Mouse (Mus musculus) stomach, embryonic 16.5 days (tissue): ENCODE data around the gene Map2k2. TPM values are rescaled to one million over a fixed set of nuclear protein-coding genes. Genes with fewer than 3 reads are reported as not detected.

ENCODE experiments used
- ATAC-seq: fragments of 200-750 bp; cut with Nextera tagmentation; 2 replicates; pipeline ENCODE4 v1.8.0; 2017; ENCODE audit warnings: moderate number of reproducible peaks, moderate TSS enrichment; ENCODE audit not compliant: insufficient read depth, low FRiP score
- H3K27ac ChIP-seq: fragments of 300-500 bp; sonication (generic); 2 replicates; pipeline ENCODE4 v1.5.1; 2014; ENCODE audit warnings: low read length
- H3K27me3 ChIP-seq: fragments of 300-500 bp; sonication (generic); 2 replicates; pipeline ENCODE4 v1.6.1; 2014; ENCODE audit warnings: low read length, control low read depth, mixed read lengths; ENCODE audit not compliant: control insufficient read depth, insufficient read depth
- H3K36me3 ChIP-seq: fragments of 300-500 bp; sonication (generic); 2 replicates; pipeline ENCODE4 v1.6.1; 2014; ENCODE audit warnings: low read length; ENCODE audit not compliant: control insufficient read depth, insufficient read depth
- H3K4me1 ChIP-seq: fragments of 300-500 bp; sonication (generic); 2 replicates; pipeline ENCODE4 v1.6.1; 2014; ENCODE audit warnings: low read length, control low read depth, mixed read lengths; ENCODE audit not compliant: control insufficient read depth, insufficient read depth
- H3K4me2 ChIP-seq: fragments of 300-500 bp; sonication (generic); 2 replicates; pipeline ENCODE4 v1.6.1; 2014; ENCODE audit warnings: low read depth, low read length, mixed read lengths
- H3K4me3 ChIP-seq: fragments of 300-500 bp; sonication (generic); replicated peaks from 2 replicates; pipeline ENCODE4 v1.5.1; 2014; ENCODE audit warnings: mild to moderate bottlenecking, low read length
- H3K9ac ChIP-seq: fragments of 300-500 bp; sonication (generic); 2 replicates; pipeline ENCODE4 v1.6.1; 2014; ENCODE audit warnings: low read length
- H3K9me3 ChIP-seq: fragments of 300-500 bp; sonication (generic); replicated peaks from 2 replicates; pipeline ENCODE4 v1.6.1; 2016; ENCODE audit warnings: low read length, control low read depth; ENCODE audit not compliant: control insufficient read depth
- WGBS: fragments of 180-500 bp; shearing (Covaris S2); extraction: QIAGEN DNeasy Blood & Tissue Kit; methylation state at CpG from one replicate; pipeline ENCODE4 v1.1.7; 2014; 5-methylcytosine and 5-hydroxymethylcytosine counted together
- polyA plus RNA-seq: library from polyadenylated mRNA; unstranded; fragments of >200 nt; fragmentation: Nextera tagmentation; extraction: Ambion mirVana; gene quantifications from 2 replicates; pipeline ENCODE4 v1.2.1, GENCODE M21; 2015

Gene Map2k2
- polyA plus RNA-seq, 1 experiment from 2014 or later = 143 TPM

DNA sequence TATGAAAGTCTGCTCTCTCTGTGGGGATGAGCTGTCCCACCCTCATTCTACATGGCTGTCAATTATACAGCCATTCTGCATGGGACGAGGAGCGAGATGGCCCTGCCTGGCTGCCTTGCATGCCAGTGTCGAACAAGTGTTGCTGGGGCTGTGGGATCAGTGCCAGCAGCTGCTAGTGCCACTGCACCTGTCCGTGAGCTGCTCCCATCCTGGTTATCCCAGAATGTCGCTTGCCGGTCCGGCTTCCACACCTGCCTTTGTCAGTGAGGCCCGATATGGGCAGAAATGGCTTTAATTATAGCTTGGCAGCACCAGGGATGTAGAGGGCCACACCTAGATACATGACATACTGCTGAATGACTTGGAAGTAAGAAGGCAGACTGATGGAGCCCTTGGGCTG lies 33.4 kb upstream of the Map2k2 start:
- H3K9me3 ChIP-seq = no peaks in the 10 kb centered on the region
- WGBS = 87% methylated on average over 8 of the region's 8 CpGs
- H3K4me3 ChIP-seq = no peak overlapping the region
- no peak overlapping the region for H3K4me2 ChIP-seq
- peaks cover 9% of the 10 kb centered on the region for H3K4me1 ChIP-seq
- H3K27me3 ChIP-seq = no peaks in the 10 kb centered on the region
- no peak for ATAC-seq
- 0 out of 2 replicates have a peak overlapping the region, but pooled peaks have one; percentile 6 for H3K27ac ChIP-seq
- no peak overlapping the region for H3K9ac ChIP-seq
- no peaks in the 10 kb centered on the region for H3K36me3 ChIP-seq

GRCm38 (mm10) chr10:81073464-81073863 lies 32.3 kb upstream of the Map2k2 start:
- ATAC-seq = no peak
- Histone ChIP-seq H3K36me3 (peaks cover 1% of the 10 kb centered on the region; the same call in 1 of the 2 replicates), H3K4me1 (peaks cover 9% of the 10 kb centered on the region), H3K27ac (no peak overlapping the region), H3K9me3 (no peaks in the 10 kb centered on the region), H3K4me2 (no peak overlapping the region), H3K4me3 (no peak overlapping the region), H3K9ac (no peak overlapping the region), H3K27me3 (no peaks in the 10 kb centered on the region)
- 65% methylated on average over 7 of the region's 7 CpGs for WGBS

DNA sequence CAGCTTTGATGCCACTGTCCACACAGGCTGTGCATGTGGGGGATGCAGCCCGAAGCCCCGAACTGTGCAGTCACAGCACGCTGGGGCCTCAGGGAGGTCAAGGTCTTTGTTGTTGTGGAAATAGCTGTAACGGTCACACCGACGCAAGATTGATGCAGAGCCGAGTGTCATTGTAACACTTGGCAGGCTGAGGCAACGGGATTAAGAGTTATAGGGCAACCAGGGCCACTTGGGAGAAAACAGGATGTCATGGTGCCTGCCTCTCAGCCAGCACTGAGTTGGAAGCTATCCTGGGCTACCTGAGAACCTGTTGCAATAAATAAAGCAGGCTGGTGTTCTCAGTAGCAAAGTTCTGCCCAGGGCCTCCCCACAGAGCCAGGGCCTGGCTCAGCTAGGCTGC lies 30.0 kb upstream of the Map2k2 start:
- no peak for ATAC-seq
- 70% methylated on average over 8 of the region's 8 CpGs for WGBS
- peaks cover 10% of the 10 kb centered on the region; the same call in 1 of the 2 replicates for H3K36me3 ChIP-seq
- H3K9me3 ChIP-seq = no peaks in the 10 kb centered on the region
- no peak overlapping the region for H3K4me2 ChIP-seq
- no peaks in the 10 kb centered on the region for H3K27me3 ChIP-seq
- H3K4me1 ChIP-seq = peaks cover 4% of the 10 kb centered on the region
- no peak overlapping the region for H3K27ac ChIP-seq
- no peak overlapping the region for H3K4me3 ChIP-seq
- no peak overlapping the region for H3K9ac ChIP-seq

DNA sequence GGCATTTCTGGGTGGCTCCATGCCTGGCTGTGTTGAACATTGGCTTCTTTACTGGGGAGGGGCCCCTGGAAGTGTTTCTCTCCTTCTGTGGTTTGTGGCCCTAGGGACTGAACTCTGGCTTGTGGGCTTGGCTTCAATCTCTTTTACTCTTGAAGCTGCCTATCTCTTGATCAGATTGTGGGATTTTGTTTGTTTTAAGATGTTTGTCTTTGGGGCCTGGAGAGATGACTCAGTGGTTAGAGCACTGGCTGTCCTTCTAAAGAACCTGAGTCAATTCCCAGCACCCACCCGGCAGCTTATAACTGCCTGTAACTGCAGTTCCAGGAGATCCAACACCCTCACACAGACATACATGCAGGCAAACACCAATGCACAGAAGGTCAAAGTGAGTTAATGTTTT lies 29.4 kb upstream of the Map2k2 start:
- 72% methylated on average over 1 of the region's 1 CpGs for WGBS
- no peak for ATAC-seq
- Histone ChIP-seq H3K4me1 (no peaks in the 10 kb centered on the region), H3K9me3 (no peaks in the 10 kb centered on the region), H3K4me3 (no peak overlapping the region), H3K9ac (no peak overlapping the region), H3K4me2 (no peak overlapping the region), H3K27me3 (no peaks in the 10 kb centered on the region), H3K27ac (no peak overlapping the region), H3K36me3 (peaks cover 15% of the 10 kb centered on the region)

GRCm38 (mm10) chr10:81077916-81078315 lies 27.8 kb upstream of the Map2k2 start:
- H3K4me3 ChIP-seq = no peak overlapping the region
- peaks cover 20% of the 10 kb centered on the region for H3K36me3 ChIP-seq
- no peaks in the 10 kb centered on the region for H3K27me3 ChIP-seq
- no peak for ATAC-seq
- 90% methylated on average over 11 of the region's 11 CpGs for WGBS
- no peaks in the 10 kb centered on the region for H3K4me1 ChIP-seq
- H3K27ac ChIP-seq = no peak overlapping the region
- H3K9me3 ChIP-seq = no peaks in the 10 kb centered on the region
- no peak overlapping the region for H3K4me2 ChIP-seq
- H3K9ac ChIP-seq = no peak overlapping the region

DNA sequence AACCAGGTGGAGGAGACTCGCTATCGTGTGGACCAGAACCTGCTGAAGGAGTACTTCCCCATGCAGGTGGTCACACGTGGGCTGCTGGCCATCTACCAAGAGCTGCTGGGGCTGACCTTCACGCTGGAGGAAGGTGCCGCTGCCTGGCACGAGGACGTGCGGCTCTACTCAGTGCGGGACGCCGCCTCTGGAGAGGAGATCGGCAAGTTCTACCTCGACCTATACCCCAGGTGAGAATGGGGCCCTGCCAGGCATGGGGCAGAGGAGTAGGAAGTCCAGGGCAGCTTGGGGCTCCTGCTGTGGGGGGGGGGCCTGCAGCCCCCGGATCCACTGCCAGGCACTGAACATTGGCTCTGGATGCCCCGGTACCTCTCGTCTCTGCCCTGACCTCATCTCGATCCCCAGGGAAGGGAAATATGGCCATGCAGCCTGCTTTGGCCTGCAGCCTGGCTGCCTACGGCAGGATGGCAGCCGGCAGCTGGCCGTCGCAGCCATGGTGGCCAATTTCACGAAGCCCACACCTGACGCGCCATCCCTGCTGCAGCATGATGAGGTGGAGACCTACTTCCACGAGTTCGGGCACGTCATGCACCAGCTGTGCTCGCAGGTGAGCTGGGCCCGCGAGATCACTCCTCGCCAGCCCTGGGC lies 25.6 kb upstream of the Map2k2 start:
- H3K27me3 ChIP-seq = no peaks in the 10 kb centered on the region
- H3K36me3 ChIP-seq = peaks cover 20% of the 10 kb centered on the region
- H3K4me1 ChIP-seq = no peaks in the 10 kb centered on the region
- H3K9me3 ChIP-seq = no peaks in the 10 kb centered on the region
- 92% methylated on average over 31 of the region's 31 CpGs for WGBS
- no peak overlapping the region for H3K4me3 ChIP-seq
- H3K4me2 ChIP-seq = no peak overlapping the region
- H3K27ac ChIP-seq = no peak overlapping the region
- H3K9ac ChIP-seq = no peak overlapping the region
- no peak for ATAC-seq

DNA sequence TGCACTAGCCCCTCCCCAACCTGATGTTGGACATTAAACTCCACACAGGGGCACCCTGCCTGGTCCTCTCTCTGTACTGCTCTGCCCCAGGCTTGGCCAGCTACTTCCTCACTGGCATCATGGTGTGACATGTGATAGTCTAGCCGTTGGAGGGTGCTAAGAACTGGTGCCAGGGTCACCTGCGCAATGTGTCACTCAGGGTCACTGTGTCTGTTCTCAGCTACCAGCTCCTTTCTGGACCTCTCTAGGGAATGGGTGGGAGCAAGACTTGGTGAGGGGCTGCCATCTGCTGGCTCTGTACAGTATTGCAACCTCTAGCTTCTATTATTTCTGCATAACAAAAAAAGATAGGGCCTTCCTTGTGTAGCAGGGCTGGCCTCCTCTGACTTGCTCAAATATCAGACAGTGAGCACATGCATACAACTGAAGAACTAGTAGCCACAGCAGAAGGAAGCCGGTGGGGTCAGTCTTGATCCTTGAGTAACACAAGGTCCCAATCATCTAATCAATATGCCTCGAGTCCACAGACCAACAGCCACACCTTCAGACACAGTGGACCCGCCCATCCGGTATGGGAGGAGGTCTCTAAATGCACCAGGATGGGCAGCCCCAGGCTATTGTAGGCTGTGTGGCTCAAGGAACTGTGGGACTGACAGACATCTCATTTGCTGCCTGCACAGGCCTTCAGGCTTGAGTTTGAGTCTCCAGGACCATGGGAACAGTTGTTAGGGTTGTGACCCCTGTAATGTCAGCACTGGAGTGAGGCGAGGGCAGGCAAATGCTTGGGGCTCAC lies 23.4 kb upstream of the Map2k2 start:
- Histone ChIP-seq H3K9me3 (no peaks in the 10 kb centered on the region; the same call in 1 of the 2 replicates), H3K4me1 (no peaks in the 10 kb centered on the region), H3K4me3 (no peak overlapping the region), H3K27ac (no peak overlapping the region), H3K27me3 (no peaks in the 10 kb centered on the region), H3K36me3 (peaks cover 20% of the 10 kb centered on the region), H3K9ac (no peak overlapping the region), H3K4me2 (no peak overlapping the region)
- ATAC-seq = peak; percentile 30; the same call in 1 of the 2 replicates
- 65% methylated on average over 7 of the region's 7 CpGs for WGBS

DNA sequence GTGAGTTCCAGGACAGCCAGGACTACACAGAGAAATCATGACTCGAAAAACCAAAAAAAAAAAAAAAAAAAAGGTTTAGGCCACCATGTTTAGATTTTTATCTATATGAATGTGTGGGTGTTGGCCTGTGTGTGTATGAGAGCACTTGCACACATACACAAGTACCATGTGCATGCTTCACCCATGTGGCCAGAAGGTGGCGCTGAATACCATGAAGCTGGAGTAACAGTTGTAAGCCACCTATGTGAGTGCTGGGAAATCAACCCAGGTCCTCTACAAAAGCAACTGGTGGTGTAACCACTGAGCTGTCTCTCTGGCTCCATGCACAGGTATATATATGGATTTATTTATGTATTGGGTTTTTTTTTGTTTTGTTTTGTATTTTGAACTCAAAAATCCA lies 18.7 kb upstream of the Map2k2 start:
- 46% methylated on average over 2 of the region's 2 CpGs for WGBS
- no peak overlapping the region for H3K9ac ChIP-seq
- no peak for ATAC-seq
- H3K4me3 ChIP-seq = no peak overlapping the region
- no peaks in the 10 kb centered on the region; the same call in 1 of the 2 replicates for H3K9me3 ChIP-seq
- H3K36me3 ChIP-seq = no peaks in the 10 kb centered on the region
- H3K4me2 ChIP-seq = no peak overlapping the region
- no peaks in the 10 kb centered on the region for H3K27me3 ChIP-seq
- no peaks in the 10 kb centered on the region for H3K4me1 ChIP-seq
- H3K27ac ChIP-seq = no peak overlapping the region

DNA sequence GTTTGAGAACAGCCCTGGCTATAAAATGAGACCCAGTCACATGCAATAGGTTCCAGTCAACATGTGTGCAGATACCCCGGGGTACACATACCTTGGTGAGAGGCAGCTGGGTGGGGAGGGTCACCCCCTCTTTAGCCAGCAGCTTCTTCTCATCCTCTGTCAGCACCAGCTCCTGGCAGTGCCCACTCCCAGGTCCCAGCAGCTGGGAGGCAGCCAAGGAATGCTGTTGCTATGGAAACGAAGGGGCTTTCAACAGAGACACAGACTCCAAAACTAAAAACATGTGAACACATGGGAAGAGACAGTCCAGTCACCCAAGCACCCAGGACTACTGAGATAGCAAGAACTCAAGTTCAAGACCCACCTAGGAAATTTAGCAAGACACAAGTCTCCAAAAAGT lies 16.5 kb upstream of the Map2k2 start:
- Histone ChIP-seq H3K27me3 (no peaks in the 10 kb centered on the region), H3K4me1 (no peaks in the 10 kb centered on the region), H3K36me3 (no peaks in the 10 kb centered on the region), H3K4me3 (no peak overlapping the region), H3K9me3 (no peaks in the 10 kb centered on the region; the same call in 1 of the 2 replicates), H3K4me2 (no peak overlapping the region), H3K9ac (no peak overlapping the region), H3K27ac (no peak overlapping the region)
- 35% methylated on average over 2 of the region's 2 CpGs for WGBS
- ATAC-seq = no peak
